Mouse (Mus musculus) heart, postnatal 36 days (tissue): ENCODE data around the gene Gm10964. TPM values are rescaled to one million over a fixed set of nuclear protein-coding genes. Genes with fewer than 3 reads are reported as not detected.

Experiments used
- DNase-seq, 2 experiments: peaks; one replicate each; pipeline ENCODE4 v3.0.0; 2021 to 2022
- intact Hi-C: fragments of 180-260 bp; cut with DNase I; formaldehyde crosslinking; loops from one replicate; pipeline ENCODE4 v1.15.1; 2025
- total RNA-seq, 2 experiments: library from RNA; stranded (reverse); gene quantifications; 2 replicates each; pipeline ENCODE4 v1.2.3; 2021

Gene Gm10964
- not detected for total RNA-seq

DNA sequence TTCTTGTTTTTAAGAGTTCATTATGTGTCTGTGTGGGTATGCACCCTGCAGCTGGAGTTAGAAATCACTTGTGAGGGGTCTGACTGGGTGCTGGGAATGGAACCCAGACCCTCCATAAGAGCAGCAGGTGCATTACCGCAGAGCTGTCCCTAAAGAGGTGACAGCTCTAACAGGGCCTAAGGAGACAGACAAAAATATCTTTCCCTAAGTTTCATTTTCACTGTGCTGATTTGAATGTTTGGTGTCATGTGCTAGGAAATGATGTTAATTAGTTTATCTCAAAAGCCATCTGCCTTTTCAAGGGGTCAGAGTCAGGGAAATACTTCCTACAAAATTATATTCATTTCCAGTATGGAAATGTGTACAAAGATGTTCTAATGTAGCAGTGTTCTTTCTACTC, at the start of gene Gm10964:
TSS of gene Gm10964 (plus strand) at position 38 of the 400 bp plus-strand sequence.
- intact Hi-C loops = loop anchor here (2.0 kb wide), 2 partner anchors 71 to 319 kb away; no protein-coding TSS in a partner anchor
- DNase-seq = no peak

DNA sequence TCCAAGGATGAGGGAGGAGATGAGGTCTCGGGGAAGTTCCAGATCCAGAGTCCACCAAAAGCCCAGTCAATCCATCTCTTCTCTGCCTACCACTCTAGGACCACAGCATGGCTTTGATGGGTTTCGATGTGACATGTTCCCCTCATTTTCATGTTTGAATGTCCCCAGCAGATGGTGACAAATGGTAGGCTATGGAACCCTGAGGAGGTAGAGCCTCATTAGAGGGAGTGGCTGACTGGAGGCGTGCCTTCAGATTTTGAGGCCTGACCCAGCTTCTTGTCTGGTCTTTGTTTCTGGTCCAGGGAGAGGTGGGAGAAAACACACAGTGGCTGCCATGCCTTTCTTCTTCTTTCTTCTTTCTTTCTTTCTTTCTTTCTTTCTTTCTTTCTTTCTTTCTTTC, 48.7 kb upstream of the Gm10964 start:
- intact Hi-C loops = no loop called here
- peak; percentile 5 to 15 for DNase-seq

GRCm38 (mm10) chr3:103695556-103695955, 43.6 kb upstream of the Gm10964 start:
- DNase-seq = no peak
- intact Hi-C loops = no loop called here

GRCm38 (mm10) chr3:103696388-103696925, 42.7 kb upstream of the Gm10964 start:
- intact Hi-C loops = no loop called here
- DNase-seq = no peak

- intact Hi-C loops = no loop called here
- DNase-seq = no peak
Measured at GRCm38 (mm10) chr3:103704661-103705060, 34.5 kb upstream of the Gm10964 start.

- DNase-seq = no peak
- intact Hi-C loops = no loop called here
Measured at GRCm38 (mm10) chr3:103705426-103705825, 33.7 kb upstream of the Gm10964 start.

GRCm38 (mm10) chr3:103709470-103710040, 29.6 kb upstream of the Gm10964 start:
- DNase-seq = no peak
- intact Hi-C loops = no loop called here

- intact Hi-C loops = no loop called here
Measured at GRCm38 (mm10) chr3:103712196-103712595, 27.0 kb upstream of the Gm10964 start.

GRCm38 (mm10) chr3:103714236-103714875, 24.8 kb upstream of the Gm10964 start:
- intact Hi-C loops = no loop called here
- DNase-seq = no peak

More at GRCm38 (mm10) chr3:103712196-103712595, 27.0 kb upstream of the Gm10964 start:
- no peak for DNase-seq

DNA sequence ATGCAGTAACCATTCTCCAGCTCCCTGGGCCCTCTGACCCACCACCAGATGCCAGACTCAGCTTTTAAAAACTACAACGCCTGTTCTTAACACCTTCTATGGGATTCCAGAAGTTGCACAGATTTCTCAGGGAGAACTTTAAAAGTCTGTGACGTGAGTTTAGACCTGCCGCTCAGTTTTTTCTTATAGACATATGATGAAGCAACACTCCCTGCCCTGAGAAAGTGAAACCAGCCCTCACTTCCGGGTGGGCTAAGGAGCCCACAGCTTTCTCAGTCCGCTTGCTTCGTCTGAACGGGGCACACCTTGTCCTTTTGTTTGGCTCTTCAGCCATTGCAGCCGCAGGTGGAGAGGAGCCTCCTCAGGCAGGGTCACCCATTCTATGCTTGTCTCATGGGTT, 24.2 kb upstream of the Gm10964 start:
- no peak for DNase-seq
- intact Hi-C loops = no loop called here

DNA sequence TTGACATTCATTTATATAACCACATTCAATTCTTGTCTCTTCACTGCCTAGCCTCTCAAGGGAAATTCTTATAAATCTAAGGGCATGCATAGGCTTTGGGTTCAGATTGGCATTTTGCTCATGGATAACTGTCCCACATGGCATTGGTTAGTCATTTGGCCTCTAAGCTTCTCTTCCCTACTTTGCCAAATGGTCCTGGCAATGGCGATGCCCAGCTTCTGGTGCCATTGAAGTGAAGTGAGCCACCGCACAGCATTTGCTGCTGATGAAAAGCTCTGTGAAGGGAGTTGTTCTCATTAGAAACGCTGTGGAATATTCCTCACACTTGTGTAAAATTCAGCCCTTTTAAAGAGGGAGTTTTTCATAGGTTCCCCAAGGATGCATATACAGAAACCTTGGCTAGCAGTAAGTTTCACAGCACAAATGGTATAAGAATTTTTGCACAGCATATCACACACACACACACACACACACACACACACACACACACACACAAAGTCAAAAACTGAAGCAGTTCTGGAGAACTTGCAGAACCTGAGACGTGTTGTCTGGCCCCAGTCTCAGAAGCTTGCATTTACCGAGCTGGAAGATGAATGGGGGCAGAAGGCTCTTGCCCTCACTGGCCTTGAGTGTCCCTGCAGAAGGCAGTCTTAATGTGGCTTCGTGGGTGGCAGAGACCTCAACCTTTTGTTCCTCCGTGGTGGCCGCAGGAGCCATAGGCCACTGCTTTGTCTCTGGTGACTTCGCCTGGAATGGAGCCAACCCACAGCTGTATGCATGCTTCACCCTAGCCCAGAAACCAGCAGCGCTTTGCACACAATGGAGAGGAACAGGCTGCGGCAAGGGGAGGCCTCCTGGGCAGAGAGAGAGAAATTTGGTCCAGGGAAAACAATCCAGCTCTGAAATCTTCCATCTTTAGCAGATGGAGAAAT, 23.1 kb upstream of the Gm10964 start:
- intact Hi-C loops = no loop called here
- peak in 1 of 2 experiments; percentile 32 for DNase-seq

GRCm38 (mm10) chr3:103716774-103717760, 22.1 kb upstream of the Gm10964 start:
- peak in 1 of 2 experiments; percentile 24 for DNase-seq
- intact Hi-C loops = no loop called here

- intact Hi-C loops = no loop called here
Measured at GRCm38 (mm10) chr3:103718728-103719127, 20.4 kb upstream of the Gm10964 start.

DNA sequence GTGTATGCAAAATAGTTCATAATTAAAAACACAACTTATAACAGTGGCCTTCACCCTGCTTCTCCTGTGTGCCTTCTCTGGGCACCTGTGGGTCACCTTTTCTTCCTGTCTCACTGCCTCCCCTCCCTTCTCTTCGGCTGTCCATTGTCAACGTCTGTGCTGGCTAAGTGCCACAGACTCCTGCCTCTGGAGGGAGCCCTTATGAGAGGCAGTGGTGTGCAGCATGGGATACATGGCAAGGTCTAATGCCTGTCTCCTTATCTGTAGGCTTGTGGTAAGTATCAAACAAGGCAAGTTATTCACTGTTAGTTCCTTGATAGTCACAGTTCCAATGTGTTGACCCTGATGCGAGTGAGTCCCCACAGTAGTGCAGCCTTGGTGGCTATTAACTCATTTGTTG, 15.0 kb upstream of the Gm10964 start:
- intact Hi-C loops = no loop called here
- no peak for DNase-seq

More at GRCm38 (mm10) chr3:103718728-103719127, 20.4 kb upstream of the Gm10964 start:
- DNase-seq = no peak

DNA sequence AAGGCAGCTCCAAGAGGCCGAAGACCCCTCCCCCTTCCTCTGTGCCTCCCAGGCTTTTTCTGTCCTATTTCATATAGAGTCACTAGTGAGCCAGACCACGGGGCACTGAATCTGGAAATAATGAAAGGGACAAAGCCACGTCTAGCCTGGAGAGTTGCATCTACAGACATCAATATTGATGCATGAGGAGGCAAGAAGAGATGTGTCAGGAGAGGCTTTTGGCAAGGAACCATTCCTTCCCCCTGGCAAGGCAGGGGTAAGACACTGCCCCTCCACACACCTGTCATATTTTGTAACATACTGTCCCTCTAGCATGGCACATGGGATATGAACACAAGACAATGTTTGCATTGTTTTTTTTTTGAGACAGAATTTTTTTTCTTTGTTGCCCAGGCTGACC, 12.5 kb upstream of the Gm10964 start:
- DNase-seq = no peak
- intact Hi-C loops = no loop called here

DNA sequence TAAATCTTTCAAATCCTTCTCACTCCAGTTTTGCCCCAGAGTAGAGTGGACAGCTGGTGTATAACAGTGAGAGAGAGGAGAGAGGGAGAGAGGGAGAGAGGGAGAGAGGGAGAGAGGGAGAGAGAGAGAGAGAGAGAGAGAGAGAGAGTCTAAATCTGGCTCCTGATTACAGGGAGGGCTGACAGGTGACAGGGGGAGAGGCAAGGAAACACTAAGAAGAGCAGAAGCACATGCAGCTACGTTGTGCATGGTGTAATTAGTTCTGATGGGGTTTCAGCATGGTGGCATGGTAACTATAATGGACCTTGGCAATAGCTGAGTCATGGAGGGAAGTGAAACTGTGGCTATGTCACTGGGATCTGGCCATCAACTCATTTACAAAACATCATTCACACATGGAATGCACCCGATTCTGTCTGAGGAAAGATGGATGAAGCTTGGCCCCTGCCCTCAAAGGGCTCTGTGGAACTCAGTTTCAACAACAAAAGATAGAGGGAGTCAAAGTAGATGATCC, 11.3 kb upstream of the Gm10964 start:
- intact Hi-C loops = no loop called here
- DNase-seq = no peak

DNA sequence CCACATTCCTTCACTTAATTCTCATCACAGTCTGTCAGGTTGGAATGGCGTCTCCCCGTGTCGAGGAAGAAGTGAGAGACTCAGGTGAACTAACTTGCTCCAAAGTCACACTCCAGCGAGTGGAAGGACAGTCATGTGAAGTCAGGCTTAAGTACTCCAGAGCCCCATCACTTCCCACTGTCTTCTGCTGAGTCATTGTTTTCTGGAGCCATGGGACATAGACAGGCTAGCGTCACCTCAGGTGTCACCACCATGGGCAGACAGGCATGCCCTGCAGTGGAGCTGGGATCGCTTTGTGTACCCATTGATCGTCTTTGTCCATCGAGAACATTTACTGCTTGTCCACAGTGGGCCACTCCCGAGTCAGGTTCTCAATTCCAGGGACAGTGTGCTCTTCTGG, 9.3 kb upstream of the Gm10964 start:
- intact Hi-C loops = no loop called here
- no peak for DNase-seq

DNA sequence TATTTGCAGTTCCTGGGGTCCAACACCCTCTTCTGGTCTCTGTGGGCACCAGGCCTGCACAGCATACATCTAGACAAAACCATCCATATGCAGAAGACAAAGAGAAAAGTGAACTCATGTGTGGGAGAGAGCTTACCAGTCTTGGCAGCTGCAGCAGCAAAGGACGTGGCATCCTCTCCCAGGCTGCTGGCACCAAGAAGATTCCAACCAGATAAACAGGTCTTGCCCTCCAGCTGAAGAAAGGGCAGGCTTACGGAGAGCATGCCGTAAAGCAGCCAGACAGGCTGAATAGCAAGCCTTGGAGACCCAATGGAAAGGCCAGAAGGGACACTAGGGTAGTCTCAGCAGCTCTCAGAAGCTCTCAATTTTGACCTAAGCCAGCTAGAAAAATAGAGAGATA, 7.0 kb upstream of the Gm10964 start:
- intact Hi-C loops = no loop called here
- DNase-seq = no peak

DNA sequence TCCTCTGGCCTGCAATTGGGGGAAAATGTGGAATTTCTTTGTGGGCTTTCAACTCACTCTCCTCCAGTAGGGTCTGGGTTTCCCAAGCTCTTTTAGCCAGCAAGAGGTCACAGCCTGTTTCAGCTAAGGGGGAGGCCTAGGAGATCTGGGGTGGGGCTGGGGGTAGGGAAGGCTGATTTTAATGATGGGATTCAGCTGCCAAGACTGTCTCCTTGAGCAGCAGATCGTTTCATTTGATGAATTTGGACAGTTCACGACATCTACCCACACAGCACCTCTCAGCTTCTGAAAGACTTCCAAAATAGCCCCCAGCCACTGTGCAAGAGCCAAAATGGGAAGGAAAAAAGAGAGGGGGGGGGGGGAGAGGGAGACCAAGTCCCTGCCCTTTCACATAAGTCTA, 6.0 kb upstream of the Gm10964 start:
- intact Hi-C loops = no loop called here
- DNase-seq = no peak
